Mouse (Mus musculus) liver, postnatal 0 days (tissue): ENCODE results near the gene Dhrs11.

Experiments
- CTCF ChIP-seq: sonication (generic); IDR thresholded peaks from 2 replicates; pipeline ENCODE4 v1.5.1; 2016; ENCODE audit warnings: antibody characterized with exemption, low read depth
- EP300 ChIP-seq: IDR thresholded peaks from 2 replicates; pipeline ENCODE4 v1.6.1; 2016; ENCODE audit warnings: antibody characterized with exemption, low read depth, mild to moderate bottlenecking

GRCm38 (mm10) chr11:84817362-84817761 lies 11.4 kb downstream of the Dhrs11 start:
- TF ChIP-seq CTCF (peak; percentile 53), EP300 (no peak)
